Mouse (Mus musculus): ENCODE measurements at regions not wholly inside any gene's neighbourhood (a gene's known extent, or its start where the extent isn't known, plus 50 kb on each side); places are given as distances from the start of the nearest gene placed in this dataset.

DNA sequence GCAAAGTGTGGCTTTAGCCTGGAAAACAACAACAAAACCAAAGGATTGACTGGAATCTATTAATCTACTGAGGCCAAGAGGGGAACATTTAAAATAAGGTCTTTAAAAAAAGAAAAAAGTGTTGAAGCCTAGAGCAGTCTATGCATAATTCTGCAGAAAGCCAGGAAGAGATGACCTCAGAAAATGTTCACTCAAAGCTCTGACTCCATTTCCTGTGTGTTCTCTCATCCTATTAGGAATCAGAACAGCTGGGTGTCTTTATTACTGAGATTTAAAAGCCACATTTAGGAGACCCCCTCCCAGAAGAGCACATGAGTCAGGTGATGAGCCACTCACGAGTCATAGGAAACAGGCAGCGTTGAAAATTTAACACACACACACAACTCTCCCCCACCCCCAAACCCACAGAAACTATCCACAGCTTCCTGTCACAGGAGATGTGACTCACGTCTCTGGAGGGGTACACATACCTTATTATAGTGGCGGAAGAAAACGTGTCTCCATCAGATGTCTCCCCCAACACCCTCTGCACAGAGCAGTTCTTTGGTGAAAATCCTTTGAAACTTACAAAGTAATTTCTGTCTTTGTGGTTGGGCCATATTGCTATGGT, 140.2 kb upstream of the Hmga2 start:
- DNase-seq (ENCODE audit: low read depth, low spot score), result no peak

GRCm38 (mm10) chr10:120612351-120612750, 136.1 kb upstream of the Hmga2 start:
- no peak for DNase-seq (ENCODE audit: low read depth, low spot score)

DNA sequence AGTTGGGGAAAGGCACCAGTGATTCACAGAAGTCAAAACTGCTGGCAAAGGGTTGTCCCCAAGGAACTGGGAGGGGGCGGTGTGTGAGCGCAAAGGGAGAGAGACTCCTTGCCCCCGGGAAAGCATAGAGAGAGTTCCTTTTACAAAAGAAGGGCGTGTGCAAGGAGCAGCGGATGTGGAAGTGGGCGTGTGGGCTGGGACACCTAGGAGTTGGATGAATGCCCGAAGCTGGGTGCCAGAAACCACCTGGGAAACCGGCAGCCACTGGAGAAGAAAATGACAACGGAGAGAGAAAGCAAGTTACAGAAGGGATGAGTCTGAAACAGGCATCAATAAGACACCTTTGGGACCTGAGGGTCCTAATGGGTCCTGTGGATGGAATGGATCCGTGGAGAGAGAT, 133.8 kb upstream of the Hmga2 start:
- DNase-seq (ENCODE audit: low read depth, low spot score), result no peak

GRCm38 (mm10) chr10:120604506-120604905, 128.2 kb upstream of the Hmga2 start:
- no peak for DNase-seq (ENCODE audit: low read depth, low spot score)

GRCm38 (mm10) chr10:120603167-120603566, 126.9 kb upstream of the Hmga2 start:
- DNase-seq (ENCODE audit: low read depth, low spot score), result no peak

GRCm38 (mm10) chr10:120600735-120601134, 124.5 kb upstream of the Hmga2 start:
- no peak for DNase-seq (ENCODE audit: low read depth, low spot score)

GRCm38 (mm10) chr10:120599551-120599950, 123.3 kb upstream of the Hmga2 start:
- DNase-seq (ENCODE audit: low read depth, low spot score), result no peak

DNA sequence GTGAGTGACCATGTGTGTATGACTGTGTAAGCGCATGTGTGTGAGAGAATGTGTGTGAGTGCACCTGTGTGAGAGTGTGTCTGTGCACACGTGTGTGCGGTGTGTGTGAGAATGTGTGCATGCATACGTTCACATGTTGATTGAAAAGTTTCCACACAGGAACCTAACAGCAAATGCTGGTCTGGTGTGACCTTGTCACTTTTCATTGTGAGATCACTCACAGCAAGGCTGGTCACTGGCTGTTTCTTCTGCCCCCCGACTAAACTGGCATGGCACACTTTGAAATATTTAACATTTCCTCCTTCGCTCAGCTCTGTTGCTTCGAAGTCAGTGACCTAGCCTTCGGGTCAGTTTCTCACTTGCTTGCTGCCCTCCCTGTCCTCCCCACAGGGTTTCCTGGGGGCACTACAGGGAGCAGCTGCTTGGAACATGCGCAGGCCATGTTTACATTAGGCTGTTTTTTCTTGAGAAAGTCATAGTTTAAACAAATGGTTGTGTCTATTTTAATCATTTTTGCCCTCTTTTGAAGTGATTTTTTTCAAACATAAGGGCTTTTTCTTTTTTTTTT, 121.1 kb upstream of the Hmga2 start:
- DNase-seq (ENCODE audit: low read depth, low spot score), result no peak

DNA sequence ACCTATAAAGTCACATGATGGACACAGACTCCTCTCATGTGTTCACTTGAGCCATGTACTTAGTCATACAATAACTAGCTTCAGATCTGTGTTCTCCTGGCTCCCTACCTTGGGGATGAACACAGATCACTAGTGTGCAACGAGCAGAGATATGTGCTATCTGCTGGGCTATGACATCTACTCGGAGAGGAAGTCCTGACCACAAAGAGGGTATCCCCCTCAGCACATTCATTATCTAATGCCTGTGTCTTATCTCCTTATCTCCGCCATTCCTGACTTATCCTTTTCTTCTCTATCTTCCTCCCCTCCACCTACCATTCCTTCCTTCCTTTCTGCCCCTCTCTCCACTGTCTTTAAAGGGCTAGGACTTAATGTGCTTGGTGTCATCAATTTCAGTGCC, 118.9 kb upstream of the Hmga2 start:
- no peak for DNase-seq (ENCODE audit: low read depth, low spot score)

DNA sequence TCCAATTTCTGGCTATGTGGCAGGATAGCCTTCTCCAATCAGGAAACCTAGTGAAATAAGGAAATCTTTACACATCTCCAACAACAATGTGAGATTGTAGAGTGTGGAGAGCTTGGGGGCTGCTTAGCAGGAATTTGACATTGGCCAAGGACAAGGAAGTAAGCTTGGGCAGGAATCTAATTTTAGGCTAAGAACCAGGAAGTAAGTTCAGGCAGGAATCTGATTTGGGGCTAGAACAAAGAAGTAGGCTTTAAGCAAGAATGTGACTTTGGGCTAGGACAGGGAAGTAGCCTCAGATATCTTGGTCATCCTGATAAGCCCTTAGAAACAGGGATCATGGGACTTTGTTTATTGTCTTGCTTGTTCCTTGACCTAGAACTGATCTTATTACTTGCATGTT, 117.6 kb upstream of the Hmga2 start:
- DNase-seq (ENCODE audit: low read depth, low spot score), result no peak

DNA sequence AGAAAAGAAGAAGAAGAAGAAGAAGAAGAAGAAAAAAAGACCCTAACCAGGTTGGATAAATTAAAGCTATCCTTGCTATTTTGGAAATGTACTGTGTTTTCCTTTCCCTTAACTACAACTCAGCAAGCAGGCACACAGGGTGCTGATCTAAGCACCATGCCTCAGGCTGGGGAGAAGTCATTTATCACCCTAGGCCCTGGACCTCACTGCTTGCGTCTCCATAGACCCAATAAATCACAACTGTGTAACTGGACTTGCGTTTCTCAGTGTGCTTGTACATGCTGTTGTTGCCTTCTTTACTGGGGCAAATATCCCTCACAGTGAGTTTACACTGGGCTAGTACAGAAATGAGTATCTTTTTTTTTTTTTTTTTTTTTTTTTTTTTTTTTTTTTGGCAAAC, 113.4 kb upstream of the Hmga2 start:
- no peak for DNase-seq (ENCODE audit: low read depth, low spot score)

GRCm38 (mm10) chr10:120587854-120588633, 111.8 kb upstream of the Hmga2 start:
- DNase-seq (ENCODE audit: low read depth, low spot score), result no peak

GRCm38 (mm10) chr10:120587179-120587578, 110.9 kb upstream of the Hmga2 start:
- no peak for DNase-seq (ENCODE audit: low read depth, low spot score)

GRCm38 (mm10) chr10:120582497-120582896, 106.2 kb upstream of the Hmga2 start:
- no peak for DNase-seq (ENCODE audit: low read depth, low spot score)

GRCm38 (mm10) chr10:120581547-120581946, 105.3 kb upstream of the Hmga2 start:
- DNase-seq (ENCODE audit: low read depth, low spot score), result no peak

GRCm38 (mm10) chr10:120576886-120577285, 100.6 kb upstream of the Hmga2 start:
- DNase-seq (ENCODE audit: low read depth, low spot score), result no peak

DNA sequence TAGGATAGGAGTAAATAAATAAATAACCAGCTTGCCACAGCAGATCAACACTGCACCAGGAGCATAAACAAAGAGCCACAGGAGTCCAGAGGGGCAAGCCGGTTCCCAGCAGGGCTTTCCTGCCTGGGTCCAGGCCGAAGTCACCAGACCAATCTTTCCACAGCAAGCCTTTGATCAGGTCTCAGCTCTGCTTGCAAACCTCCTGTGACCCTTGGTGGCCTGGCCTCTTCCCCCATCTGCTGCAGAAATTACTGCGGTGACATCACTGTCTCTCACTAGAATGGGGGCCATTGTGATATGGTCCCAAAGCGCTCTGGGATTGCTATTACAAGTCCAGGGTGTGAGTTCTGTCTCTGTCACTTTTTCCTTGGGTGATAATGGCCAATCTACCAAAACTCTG, 99.9 kb upstream of the Hmga2 start:
- DNase-seq (ENCODE audit: low read depth, low spot score), result no peak

DNA sequence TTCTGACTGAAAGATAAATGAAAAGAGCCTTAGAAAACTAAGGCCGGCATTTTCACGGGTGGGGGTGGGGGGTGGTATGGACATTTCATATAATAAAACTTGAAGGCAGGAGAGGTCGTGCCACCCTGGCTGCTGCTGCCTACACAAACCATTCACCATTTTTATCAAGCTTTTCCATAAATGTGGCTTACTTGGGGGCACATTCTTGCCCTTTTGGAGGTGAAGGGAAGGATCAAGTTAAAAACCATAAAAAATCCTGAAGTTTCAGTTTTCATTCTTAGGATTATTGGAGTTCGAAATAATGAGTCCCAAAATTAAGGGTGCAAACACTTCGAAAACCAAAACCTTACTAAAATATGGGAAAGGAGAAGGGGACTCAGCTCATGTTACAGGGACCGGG, 95.1 kb upstream of the Hmga2 start:
- no peak for DNase-seq (ENCODE audit: low read depth, low spot score)

DNA sequence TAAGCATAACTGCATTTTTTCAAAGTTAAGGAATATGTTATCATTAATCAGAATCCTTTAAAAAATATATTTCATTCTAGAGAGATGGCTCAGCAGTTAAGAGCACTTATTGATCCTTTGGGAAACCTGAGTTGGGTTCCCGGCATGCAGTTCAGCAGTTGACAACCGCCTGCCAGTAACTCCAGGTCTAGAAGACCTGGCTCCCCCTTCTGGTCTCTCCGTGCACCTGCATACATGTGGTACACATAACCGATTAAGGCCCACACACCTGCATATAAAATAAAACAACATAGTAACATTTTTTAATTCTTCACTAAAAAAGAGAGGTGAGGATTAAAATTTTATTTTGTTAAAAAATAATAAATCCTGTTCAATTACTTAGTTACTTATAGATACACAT, 89.7 kb upstream of the Hmga2 start:
- DNase-seq (ENCODE audit: low read depth, low spot score), result no peak

GRCm38 (mm10) chr10:120564859-120565258, 88.6 kb upstream of the Hmga2 start:
- no peak for DNase-seq (ENCODE audit: low read depth, low spot score)

- DNase-seq (ENCODE audit: low read depth, low spot score), result no peak
Observed at GRCm38 (mm10) chr10:120563926-120564325, 87.7 kb upstream of the Hmga2 start.

DNA sequence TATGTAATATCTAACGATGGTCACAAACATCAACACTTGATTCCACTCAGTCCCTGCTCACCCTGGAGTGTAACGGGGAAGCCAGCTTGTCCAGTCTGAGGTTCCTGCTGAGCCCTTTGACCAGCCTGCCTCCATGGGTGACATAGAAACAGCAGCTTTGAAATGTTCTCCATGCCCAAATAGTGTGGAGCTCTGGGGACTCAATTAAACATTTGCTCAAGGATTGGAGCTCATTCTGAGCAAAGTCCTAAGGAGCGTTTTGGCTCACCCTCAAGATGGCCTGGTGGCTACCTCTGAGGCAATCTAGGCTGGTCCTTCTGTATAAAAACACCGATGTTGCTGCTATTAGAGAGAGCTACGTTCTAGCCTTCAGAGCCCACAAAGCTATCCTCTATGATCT, 85.6 kb upstream of the Hmga2 start:
- no peak for DNase-seq (ENCODE audit: low read depth, low spot score)

DNA sequence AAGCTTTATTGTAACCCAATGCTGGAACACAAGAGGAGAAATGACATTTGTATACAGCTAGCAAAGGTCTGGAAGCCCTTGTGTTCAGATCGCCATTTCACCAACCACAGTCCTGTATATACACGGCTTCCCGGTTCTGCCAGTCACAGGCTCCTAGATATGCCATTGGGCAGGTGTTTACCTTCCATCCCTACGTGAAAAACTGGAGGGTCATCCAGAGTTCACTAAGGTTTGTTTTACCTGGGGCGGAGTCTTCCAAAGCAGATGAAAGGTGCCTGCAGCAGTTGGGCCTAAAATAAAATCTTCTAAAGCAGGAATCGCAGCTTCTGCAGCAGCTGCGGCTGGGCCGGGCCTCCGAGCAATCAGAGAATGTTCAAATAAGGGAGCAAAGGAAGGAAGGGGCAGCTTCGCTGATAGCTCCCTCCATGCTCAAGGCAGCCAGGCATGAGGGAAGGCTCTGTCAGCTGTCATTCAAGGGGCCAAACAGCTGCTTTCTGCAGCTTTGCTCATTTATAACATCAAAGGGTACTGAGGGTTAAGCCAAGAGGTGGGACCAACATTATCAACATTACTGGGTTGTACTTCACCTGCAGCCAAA, 81.7 kb upstream of the Hmga2 start:
- no peak for DNase-seq (ENCODE audit: low read depth, low spot score)
